Mouse (Mus musculus): ENCODE results near the gene Prss53. TPM values are rescaled to one million over a fixed set of nuclear protein-coding genes. Genes with fewer than 3 reads are reported as not detected.
"Not testable (repeated sequence)": the region's sequence is repeated elsewhere in the genome, so short reads cannot be mapped to it uniquely, and the experiment has no call there.

Gene Prss53
- polyA plus RNA-seq, 1 experiment from 2014 or later: 0.66 TPM

DNA sequence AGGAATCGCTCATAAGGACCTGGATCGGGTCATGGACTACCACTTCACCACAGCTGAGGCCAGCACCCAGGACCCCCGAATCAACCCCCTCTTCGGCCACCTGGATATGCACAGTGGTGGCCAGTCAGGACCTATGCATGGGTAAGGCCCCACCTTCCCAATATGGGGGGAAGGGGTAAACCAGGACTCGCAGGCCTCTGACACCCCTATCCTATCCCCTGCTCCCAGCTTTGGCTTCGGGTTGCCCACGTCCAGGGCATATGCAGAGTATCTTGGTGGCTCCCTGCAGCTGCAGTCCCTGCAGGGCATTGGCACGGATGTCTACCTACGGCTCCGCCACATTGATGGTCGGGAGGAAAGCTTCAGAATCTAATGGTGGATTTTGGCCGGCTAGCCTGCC, 17.2 kb upstream of the Prss53 start:
- peaks cover 50% of the 10 kb centered on the region for H3K36me3 ChIP-seq (ENCODE audit: poor library complexity, severe bottlenecking)
- no peak overlapping the region for H3K9ac ChIP-seq
- no peak overlapping the region for H3K27ac ChIP-seq
- H3K27me3 ChIP-seq: no peaks in the 10 kb centered on the region
- 93% methylated on average over 12 of the region's 12 CpGs for WGBS
- H3K4me2 ChIP-seq: no peak overlapping the region
- no peaks in the 10 kb centered on the region for H3K9me3 ChIP-seq (replicated peaks)
- no peak overlapping the region for H3K4me3 ChIP-seq
- no peak for ATAC-seq
- peaks cover 27% of the 10 kb centered on the region for H3K4me1 ChIP-seq

DNA sequence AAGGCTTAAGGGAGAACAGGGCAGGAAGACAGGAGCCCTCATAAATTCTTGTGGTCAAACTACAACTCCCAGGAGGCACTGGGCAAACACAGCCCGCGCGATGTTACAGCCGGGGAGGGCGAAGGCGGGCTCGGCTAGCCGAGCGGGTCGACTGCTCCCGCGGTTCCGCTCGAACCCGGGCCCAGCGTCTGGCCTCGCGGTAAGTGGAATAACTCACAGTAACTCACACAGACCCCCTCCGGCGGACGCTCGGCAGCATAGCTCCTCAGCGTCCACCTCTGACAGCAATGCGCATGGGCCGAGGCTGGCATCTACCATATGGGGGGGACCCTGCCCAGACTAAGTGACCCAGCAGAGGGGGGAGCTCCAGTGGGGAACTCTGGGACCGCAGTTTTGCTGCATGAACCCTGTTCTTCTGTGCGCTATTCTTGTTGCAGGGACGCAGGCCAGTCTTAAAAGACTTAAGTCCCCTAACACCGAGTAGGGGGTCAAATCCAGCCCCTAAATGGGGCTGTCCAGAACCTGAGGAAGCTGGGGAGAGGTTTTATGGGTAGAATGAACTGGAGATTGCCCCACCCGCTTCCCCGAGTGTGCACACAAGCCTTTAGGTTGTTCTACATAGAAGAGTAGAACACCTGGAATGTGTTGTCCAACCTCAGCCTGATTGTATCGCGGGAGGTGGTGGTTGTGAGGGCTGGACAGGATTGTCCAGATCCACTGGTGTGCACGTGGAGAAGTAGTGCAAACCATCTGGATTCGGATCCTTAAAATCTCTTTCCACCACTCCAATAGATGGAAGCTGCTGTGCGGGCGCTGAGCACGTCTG, 13.4 kb upstream of the Prss53 start, which contains the start of gene Bckdk:
Bckdk (plus strand) TSS at position 112 of the 826 bp plus-strand sequence.
- H3K27ac ChIP-seq: peak within 1 kb of the TSS; percentile 79
- H3K4me1 ChIP-seq: peaks cover 19% of the 10 kb centered on the region
- no peaks in the 10 kb centered on the region for H3K27me3 ChIP-seq
- no peaks in the 10 kb centered on the region for H3K9me3 ChIP-seq (replicated peaks)
- peaks cover 41% of the 10 kb centered on the region for H3K36me3 ChIP-seq (ENCODE audit: poor library complexity, severe bottlenecking)
- ATAC-seq: peak; percentile 93
- WGBS: 8% methylated on average over 38 of the region's 38 CpGs
- peak within 1 kb of the TSS; percentile 90 for H3K9ac ChIP-seq
- peak within 1 kb of the TSS; percentile 93 for H3K4me2 ChIP-seq
- H3K4me3 ChIP-seq: peak within 1 kb of the TSS; percentile 73

- H3K9me3 ChIP-seq (replicated peaks): no peaks in the 10 kb centered on the region
- H3K27me3 ChIP-seq: no peaks in the 10 kb centered on the region
- ATAC-seq: no peak
- no peak overlapping the region for H3K4me3 ChIP-seq
- H3K27ac ChIP-seq: no peak overlapping the region
- WGBS: 89% methylated on average over 2 of the region's 2 CpGs
- H3K9ac ChIP-seq: no peak overlapping the region
- H3K4me2 ChIP-seq: no peak overlapping the region
- H3K36me3 ChIP-seq (ENCODE audit: poor library complexity, severe bottlenecking): peaks cover 17% of the 10 kb centered on the region
- H3K4me1 ChIP-seq: peaks cover 19% of the 10 kb centered on the region
Measured at GRCm38 (mm10) chr7:127901772-127902171, 11.0 kb upstream of the Prss53 start.

DNA sequence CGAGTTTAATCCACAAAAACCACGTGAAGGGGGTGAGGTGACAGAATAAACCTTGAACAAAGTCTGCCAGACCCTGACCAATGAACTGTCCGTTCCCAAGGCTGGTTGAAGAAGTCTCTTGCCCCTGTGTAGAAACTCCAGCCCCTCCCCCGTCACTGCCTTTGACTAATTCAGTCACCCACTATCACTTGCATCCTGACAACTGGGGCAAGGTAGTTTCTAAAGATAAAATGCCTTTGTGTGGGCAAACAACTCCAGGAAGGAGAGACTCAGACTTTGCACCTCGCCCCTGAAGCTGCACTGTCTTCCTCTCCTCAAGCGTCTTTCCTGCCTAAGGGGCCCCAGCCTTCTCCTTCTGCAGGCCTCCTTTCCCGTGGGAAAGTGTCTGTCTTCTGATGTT, 9.2 kb upstream of the Prss53 start:
- peaks cover 9% of the 10 kb centered on the region for H3K4me1 ChIP-seq
- no peak overlapping the region for H3K4me3 ChIP-seq
- H3K27ac ChIP-seq: no peak overlapping the region
- no peaks in the 10 kb centered on the region; the same call in 1 of the 2 replicates for H3K36me3 ChIP-seq (ENCODE audit: poor library complexity, severe bottlenecking)
- H3K27me3 ChIP-seq: no peaks in the 10 kb centered on the region
- WGBS: 50% methylated on average over 7 of the region's 7 CpGs
- ATAC-seq: no peak
- no peaks in the 10 kb centered on the region for H3K9me3 ChIP-seq (replicated peaks)
- H3K9ac ChIP-seq: no peak overlapping the region
- H3K4me2 ChIP-seq: no peak overlapping the region

- no peak overlapping the region for H3K4me2 ChIP-seq
Measured at GRCm38 (mm10) chr7:127898179-127898956, 7.6 kb upstream of the Prss53 start.

GRCm38 (mm10) chr7:127897542-127897941, 6.8 kb upstream of the Prss53 start:
- Histone ChIP-seq H3K4me3 (no peak overlapping the region), H3K4me2 (no peak overlapping the region), H3K27ac (no peak overlapping the region), H3K9ac (no peak overlapping the region), H3K9me3 (replicated peaks) (no peaks in the 10 kb centered on the region), H3K27me3 (no peaks in the 10 kb centered on the region), H3K36me3 (ENCODE audit: poor library complexity, severe bottlenecking) (peaks cover 13% of the 10 kb centered on the region), H3K4me1 (peaks cover 10% of the 10 kb centered on the region)
- ATAC-seq: no peak
- WGBS: 89% methylated on average over 7 of the region's 7 CpGs

More at GRCm38 (mm10) chr7:127898179-127898956, 7.6 kb upstream of the Prss53 start:
- Histone ChIP-seq H3K36me3 (ENCODE audit: poor library complexity, severe bottlenecking) (0 out of 2 replicates have a peak, but pooled peaks cover 5% of the 10 kb centered on the region), H3K4me3 (no peak overlapping the region), H3K27me3 (no peaks in the 10 kb centered on the region), H3K9me3 (replicated peaks) (no peaks in the 10 kb centered on the region), H3K9ac (no peak overlapping the region), H3K4me1 (peaks cover 10% of the 10 kb centered on the region), H3K27ac (no peak overlapping the region)
- no peak for ATAC-seq
- WGBS: 38% methylated on average over 10 of the region's 10 CpGs

- WGBS: 62% methylated on average over 13 of the region's 13 CpGs
- no peak for ATAC-seq
- no peaks in the 10 kb centered on the region for H3K27me3 ChIP-seq
- H3K9me3 ChIP-seq (replicated peaks): no peaks in the 10 kb centered on the region
- H3K4me3 ChIP-seq: no peak overlapping the region
- H3K27ac ChIP-seq: no peak overlapping the region
- H3K9ac ChIP-seq: no peak overlapping the region
- peaks cover 18% of the 10 kb centered on the region for H3K36me3 ChIP-seq (ENCODE audit: poor library complexity, severe bottlenecking)
- H3K4me2 ChIP-seq: no peak overlapping the region
- peaks cover 10% of the 10 kb centered on the region for H3K4me1 ChIP-seq
Measured at GRCm38 (mm10) chr7:127896384-127896783, 5.6 kb upstream of the Prss53 start.

DNA sequence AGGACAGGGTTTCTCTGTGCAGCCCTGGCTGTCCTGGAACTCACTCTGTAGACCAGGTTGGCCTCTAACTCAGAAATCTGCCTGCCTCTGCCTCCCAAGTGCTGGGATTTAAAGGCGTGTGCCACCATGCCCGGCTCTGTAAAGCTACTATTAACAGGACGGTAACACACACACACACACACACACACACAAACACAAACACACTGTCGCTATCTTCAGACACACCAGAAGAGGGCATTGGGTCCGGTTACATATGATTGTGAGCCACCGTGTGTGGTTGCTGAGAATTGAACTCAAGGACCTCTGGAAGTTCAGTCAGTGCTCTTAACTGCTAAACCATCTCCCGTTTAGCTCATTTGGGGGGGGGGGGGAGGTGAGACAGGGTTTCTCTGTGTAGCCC, 5.1 kb upstream of the Prss53 start:
- 69% methylated on average over 7 of the region's 7 CpGs for WGBS
- not testable (repeated sequence) for H3K27ac ChIP-seq; ATAC-seq; H3K9ac ChIP-seq; H3K27me3 ChIP-seq; H3K9me3 ChIP-seq (replicated peaks)
- Histone ChIP-seq H3K4me2 (peak overlapping the region; percentile 78), H3K4me3 (peak overlapping the region; percentile 54; the same call in 1 of the 2 replicates), H3K36me3 (ENCODE audit: poor library complexity, severe bottlenecking) (peaks cover 23% of the 10 kb centered on the region), H3K4me1 (peaks cover 10% of the 10 kb centered on the region)

GRCm38 (mm10) chr7:127895442-127895841, 4.7 kb upstream of the Prss53 start, which contains the start of the genes Gm21974 and Vkorc1:
TSS of gene Gm21974 (minus strand) at chr7:127895454.
TSS of gene Vkorc1 (minus strand) at chr7:127895617.
- Histone ChIP-seq H3K4me2 (peak within 1 kb of the TSS; percentile 78), H3K4me3 (peak within 1 kb of the TSS; percentile 54), H3K27me3 (no peaks in the 10 kb centered on the region), H3K9me3 (replicated peaks) (no peaks in the 10 kb centered on the region), H3K27ac (peak within 1 kb of the TSS; percentile 66), H3K9ac (peak within 1 kb of the TSS; percentile 66), H3K4me1 (peaks cover 10% of the 10 kb centered on the region), H3K36me3 (ENCODE audit: poor library complexity, severe bottlenecking) (peaks cover 28% of the 10 kb centered on the region)
- ATAC-seq: peak; percentile 98
- WGBS: under 1% methylated on average over 26 of the region's 26 CpGs

DNA sequence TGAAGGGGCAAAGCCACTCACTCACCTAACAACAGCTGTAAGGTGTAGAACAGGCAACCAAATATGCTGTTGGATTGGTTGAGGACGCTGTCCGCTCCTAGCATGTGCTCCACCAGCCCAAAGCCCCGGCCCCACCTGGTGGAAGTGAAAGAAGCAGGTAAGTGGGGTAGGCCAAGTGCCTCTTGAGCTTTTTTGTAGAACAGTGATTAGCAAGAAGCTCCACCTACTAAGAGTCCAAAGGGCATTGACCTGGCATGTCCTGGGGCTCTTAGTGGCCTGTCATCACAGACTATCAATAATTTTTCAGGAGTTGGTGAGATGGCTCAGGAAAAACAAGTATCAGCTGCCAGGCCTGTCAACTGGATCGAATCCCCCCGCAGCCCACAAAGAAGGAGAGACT, 3.7 kb upstream of the Prss53 start:
- H3K27ac ChIP-seq: no peak overlapping the region
- peak overlapping the region; percentile 66 for H3K9ac ChIP-seq
- peak overlapping the region; percentile 54 for H3K4me3 ChIP-seq
- no peaks in the 10 kb centered on the region for H3K27me3 ChIP-seq
- H3K9me3 ChIP-seq (replicated peaks): no peaks in the 10 kb centered on the region
- peaks cover 10% of the 10 kb centered on the region for H3K4me1 ChIP-seq
- H3K4me2 ChIP-seq: peak overlapping the region; percentile 78
- ATAC-seq: no peak
- 83% methylated on average over 5 of the region's 5 CpGs for WGBS
- peaks cover 38% of the 10 kb centered on the region for H3K36me3 ChIP-seq (ENCODE audit: poor library complexity, severe bottlenecking)

- H3K9ac ChIP-seq: no peak overlapping the region
- H3K36me3 ChIP-seq (ENCODE audit: poor library complexity, severe bottlenecking): peaks cover 94% of the 10 kb centered on the region
- no peak overlapping the region for H3K4me3 ChIP-seq
- H3K27ac ChIP-seq: no peak overlapping the region
- peaks cover 18% of the 10 kb centered on the region for H3K4me1 ChIP-seq
- no peak for ATAC-seq
- no peak overlapping the region for H3K4me2 ChIP-seq
- H3K27me3 ChIP-seq: no peaks in the 10 kb centered on the region
- H3K9me3 ChIP-seq (replicated peaks): no peaks in the 10 kb centered on the region
- 80% methylated on average over 3 of the region's 3 CpGs for WGBS
Measured at GRCm38 (mm10) chr7:127888821-127889220, 1.9 kb downstream of the Prss53 start.

GRCm38 (mm10) chr7:127887781-127888180, 3.0 kb downstream of the Prss53 start:
- ATAC-seq: no peak
- Histone ChIP-seq H3K27me3 (no peaks in the 10 kb centered on the region), H3K36me3 (ENCODE audit: poor library complexity, severe bottlenecking) (peaks cover 94% of the 10 kb centered on the region), H3K4me2 (no peak overlapping the region), H3K4me3 (no peak overlapping the region), H3K27ac (no peak overlapping the region), H3K9me3 (replicated peaks) (no peaks in the 10 kb centered on the region), H3K4me1 (peaks cover 28% of the 10 kb centered on the region), H3K9ac (no peak overlapping the region)
- WGBS: 86% methylated on average over 3 of the region's 3 CpGs
